Mouse (Mus musculus): ENCODE results near the gene Tldc2. TPM values are rescaled to one million over a fixed set of nuclear protein-coding genes. Genes with fewer than 3 reads are reported as not detected.

Tldc2 gene
- total and polyA plus RNA-seq, 2 experiments from 2014 or later: not detected

GRCm38 (mm10) chr2:157060557-157061305, 26.1 kb upstream of the Tldc2 start:
- peaks cover 19% of the 10 kb centered on the region for H3K36me3 ChIP-seq (replicated peaks; ENCODE audit: control insufficient read depth, insufficient read depth, low read length)
- H3K9ac ChIP-seq (replicated peaks; ENCODE audit: low read depth, low read length): no peak overlapping the region
- H3K4me3 ChIP-seq (ENCODE audit: low read depth, low read length): no peak overlapping the region
- no peaks in the 10 kb centered on the region for H3K9me3 ChIP-seq (replicated peaks; ENCODE audit: control insufficient read depth, low read length)
- H3K4me1 ChIP-seq (ENCODE audit: control insufficient read depth, insufficient read depth): peaks cover 31% of the 10 kb centered on the region
- no peak overlapping the region for H3K4me2 ChIP-seq (ENCODE audit: low read depth, low read length)
- no peak for TF ChIP-seq EP300 (IDR thresholded peaks at IDR 0.05; ENCODE audit: low read depth)
- no peak for TF ChIP-seq CTCF (IDR thresholded peaks at IDR 0.05; ENCODE audit: low read depth)
- ATAC-seq (ENCODE audit: insufficient read depth, low read depth) (no peak), DNase-seq (ENCODE audit: low spot score) (no peak)
- 90% methylated on average over 11 of the region's 11 CpGs for WGBS
- no peaks in the 10 kb centered on the region for H3K27me3 ChIP-seq (ENCODE audit: control insufficient read depth, insufficient read depth, low read length)
- H3K27ac ChIP-seq (ENCODE audit: low read depth): no peak overlapping the region

DNA sequence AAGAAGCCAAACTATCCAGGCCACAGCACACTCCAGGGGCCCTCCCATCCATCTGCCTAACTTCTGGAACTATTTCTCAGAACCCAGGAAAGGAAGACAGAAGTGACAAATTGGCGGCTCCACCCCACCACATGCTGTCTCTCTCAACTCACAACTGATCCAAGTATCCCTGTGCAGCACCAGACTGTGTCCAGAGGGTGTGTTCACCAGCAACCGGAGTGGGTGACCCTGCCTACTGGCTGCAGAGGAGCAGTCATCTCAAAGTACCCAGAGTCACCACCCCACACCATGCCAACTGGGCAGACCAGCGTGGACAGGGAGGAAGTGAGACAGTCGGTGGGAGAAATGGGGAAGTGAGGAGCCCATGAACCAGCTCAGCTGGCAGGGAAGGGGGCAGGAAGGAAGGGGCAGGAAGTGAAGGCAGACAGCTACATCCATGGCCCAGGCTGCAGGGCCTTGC, 23.6 kb upstream of the Tldc2 start:
- no peak overlapping the region for H3K4me2 ChIP-seq (ENCODE audit: low read depth, low read length)
- peaks cover 16% of the 10 kb centered on the region for H3K36me3 ChIP-seq (replicated peaks; ENCODE audit: control insufficient read depth, insufficient read depth, low read length)
- TF ChIP-seq CTCF (IDR thresholded peaks at IDR 0.05; ENCODE audit: low read depth) (no peak), EP300 (IDR thresholded peaks at IDR 0.05; ENCODE audit: low read depth) (no peak)
- H3K27ac ChIP-seq (ENCODE audit: low read depth): peak overlapping the region; percentile 91; the same call in 1 of the 2 replicates
- H3K4me1 ChIP-seq (ENCODE audit: control insufficient read depth, insufficient read depth): peaks cover 50% of the 10 kb centered on the region
- WGBS: 38% methylated on average over 4 of the region's 4 CpGs
- H3K9ac ChIP-seq (replicated peaks; ENCODE audit: low read depth, low read length): no peak overlapping the region
- ATAC-seq (ENCODE audit: insufficient read depth, low read depth): no peak
- H3K9me3 ChIP-seq (replicated peaks; ENCODE audit: control insufficient read depth, low read length): no peaks in the 10 kb centered on the region
- no peaks in the 10 kb centered on the region for H3K27me3 ChIP-seq (ENCODE audit: control insufficient read depth, insufficient read depth, low read length)
- no peak overlapping the region for H3K4me3 ChIP-seq (ENCODE audit: low read depth, low read length)
- DNase-seq (ENCODE audit: low spot score): no peak

DNA sequence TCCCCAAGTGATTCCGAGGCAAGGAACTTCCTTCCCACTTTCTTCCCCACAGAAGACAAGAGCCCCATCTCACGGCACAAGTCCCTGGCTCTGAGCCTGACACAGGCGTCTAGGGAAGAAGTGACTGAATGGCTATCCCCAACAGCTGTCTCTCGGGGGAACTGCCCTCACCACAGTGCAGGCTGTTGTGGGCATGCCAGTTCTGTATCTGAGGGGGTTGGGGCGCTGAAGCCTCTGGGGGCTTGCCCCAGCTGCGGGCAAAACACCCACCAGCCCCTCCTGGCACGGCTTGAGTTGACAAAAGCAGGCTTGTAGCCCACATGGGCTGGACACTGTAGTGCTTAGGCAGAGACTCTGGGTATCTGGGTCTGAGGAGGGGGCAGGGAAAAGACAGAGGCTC, 22.7 kb upstream of the Tldc2 start:
- H3K9me3 ChIP-seq (replicated peaks; ENCODE audit: control insufficient read depth, low read length): no peaks in the 10 kb centered on the region
- TF ChIP-seq CTCF (IDR thresholded peaks at IDR 0.05; ENCODE audit: low read depth): no peak
- no peak for TF ChIP-seq EP300 (IDR thresholded peaks at IDR 0.05; ENCODE audit: low read depth)
- WGBS: 52% methylated on average over 7 of the region's 7 CpGs
- no peak for DNase-seq (ENCODE audit: low spot score)
- peaks cover 14% of the 10 kb centered on the region for H3K36me3 ChIP-seq (replicated peaks; ENCODE audit: control insufficient read depth, insufficient read depth, low read length)
- H3K4me3 ChIP-seq (ENCODE audit: low read depth, low read length): no peak overlapping the region
- H3K4me2 ChIP-seq (ENCODE audit: low read depth, low read length): no peak overlapping the region
- H3K4me1 ChIP-seq (ENCODE audit: control insufficient read depth, insufficient read depth): peaks cover 57% of the 10 kb centered on the region
- peak overlapping the region; percentile 91 for H3K27ac ChIP-seq (ENCODE audit: low read depth)
- no peak for ATAC-seq (ENCODE audit: insufficient read depth, low read depth)
- no peak overlapping the region for H3K9ac ChIP-seq (replicated peaks; ENCODE audit: low read depth, low read length)
- H3K27me3 ChIP-seq (ENCODE audit: control insufficient read depth, insufficient read depth, low read length): no peaks in the 10 kb centered on the region

GRCm38 (mm10) chr2:157064978-157065878, 21.6 kb upstream of the Tldc2 start:
- Histone ChIP-seq H3K27ac (ENCODE audit: low read depth) (peak overlapping the region; percentile 91), H3K4me2 (ENCODE audit: low read depth, low read length) (peak overlapping the region; percentile 26), H3K27me3 (ENCODE audit: control insufficient read depth, insufficient read depth, low read length) (no peaks in the 10 kb centered on the region), H3K4me3 (ENCODE audit: low read depth, low read length) (no peak overlapping the region), H3K4me1 (ENCODE audit: control insufficient read depth, insufficient read depth) (peaks cover 68% of the 10 kb centered on the region), H3K9me3 (replicated peaks; ENCODE audit: control insufficient read depth, low read length) (no peaks in the 10 kb centered on the region), H3K9ac (replicated peaks; ENCODE audit: low read depth, low read length) (no peak overlapping the region), H3K36me3 (replicated peaks; ENCODE audit: control insufficient read depth, insufficient read depth, low read length) (peaks cover 3% of the 10 kb centered on the region)
- ATAC-seq (ENCODE audit: insufficient read depth, low read depth) (peak; percentile 74), DNase-seq (ENCODE audit: low spot score) (peak; percentile 83)
- 45% methylated on average over 14 of the region's 14 CpGs for WGBS
- TF ChIP-seq CTCF (IDR thresholded peaks at IDR 0.05; ENCODE audit: low read depth): no peak

- no peaks in the 10 kb centered on the region for H3K27me3 ChIP-seq (ENCODE audit: control insufficient read depth, insufficient read depth, low read length)
- H3K4me2 ChIP-seq (ENCODE audit: low read depth, low read length): peak overlapping the region; percentile 26
- TF ChIP-seq CTCF (IDR thresholded peaks at IDR 0.05; ENCODE audit: low read depth) (no peak), EP300 (IDR thresholded peaks at IDR 0.05; ENCODE audit: low read depth) (0 out of 2 replicates have a peak, but pooled peaks have one; percentile 23)
- no peaks in the 10 kb centered on the region; the same call in 1 of the 2 replicates for H3K36me3 ChIP-seq (replicated peaks; ENCODE audit: control insufficient read depth, insufficient read depth, low read length)
- ATAC-seq (ENCODE audit: insufficient read depth, low read depth) (peak; percentile 56), DNase-seq (ENCODE audit: low spot score) (peak; percentile 82)
- H3K4me3 ChIP-seq (ENCODE audit: low read depth, low read length): no peak overlapping the region
- peak overlapping the region; percentile 91 for H3K27ac ChIP-seq (ENCODE audit: low read depth)
- no peaks in the 10 kb centered on the region for H3K9me3 ChIP-seq (replicated peaks; ENCODE audit: control insufficient read depth, low read length)
- peaks cover 74% of the 10 kb centered on the region for H3K4me1 ChIP-seq (ENCODE audit: control insufficient read depth, insufficient read depth)
- WGBS: 2% methylated on average over 7 of the region's 7 CpGs
- no peak overlapping the region for H3K9ac ChIP-seq (replicated peaks; ENCODE audit: low read depth, low read length)
Observed at GRCm38 (mm10) chr2:157065879-157066226, 21.0 kb upstream of the Tldc2 start.
